Mouse (Mus musculus) midbrain, embryonic 15.5 days (tissue): Measurements from ENCODE around the gene Cyth1. TPM values are rescaled to one million over a fixed set of nuclear protein-coding genes. Genes with fewer than 3 reads are reported as not detected.

Experiments used
- ATAC-seq: fragments of 200-750 bp; cut with Nextera tagmentation; replicated peaks from 2 replicates; pipeline ENCODE4 v1.8.0; 2017; ENCODE audit warnings: moderate TSS enrichment
- H3K27ac ChIP-seq: fragments of 300-500 bp; sonication (generic); 2 replicates; pipeline ENCODE4 v1.5.1; 2015; ENCODE audit warnings: mild to moderate bottlenecking, inconsistent platforms
- H3K27me3 ChIP-seq: fragments of 300-500 bp; sonication (generic); replicated peaks from 2 replicates; pipeline ENCODE4 v1.6.1; 2015; ENCODE audit warnings: inconsistent platforms
- H3K36me3 ChIP-seq: fragments of 300-500 bp; sonication (generic); replicated peaks from 2 replicates; pipeline ENCODE4 v1.6.1; 2015; ENCODE audit warnings: inconsistent platforms
- H3K4me1 ChIP-seq: fragments of 300-500 bp; sonication (generic); 2 replicates; pipeline ENCODE4 v1.6.1; 2015; ENCODE audit warnings: inconsistent platforms
- H3K4me2 ChIP-seq: fragments of 300-500 bp; sonication (generic); 2 replicates; pipeline ENCODE4 v1.6.1; 2015; ENCODE audit warnings: inconsistent platforms, mild to moderate bottlenecking, moderate library complexity
- H3K4me3 ChIP-seq: fragments of 300-500 bp; sonication (generic); 2 replicates; pipeline ENCODE4 v1.5.1; 2015; ENCODE audit warnings: mild to moderate bottlenecking, inconsistent platforms
- H3K9ac ChIP-seq: fragments of 300-500 bp; sonication (generic); 2 replicates; pipeline ENCODE4 v1.6.1; 2015; ENCODE audit warnings: mild to moderate bottlenecking, inconsistent platforms
- H3K9me3 ChIP-seq: fragments of 300-500 bp; sonication (generic); 2 replicates; pipeline ENCODE4 v1.6.1; 2016; ENCODE audit warnings: inconsistent platforms
- WGBS: fragments of 180-500 bp; shearing (Covaris S2); methylation state at CpG from one replicate; pipeline ENCODE4 v1.1.7; 2015; ENCODE audit warnings: mixed read lengths; 5-methylcytosine and 5-hydroxymethylcytosine counted together
- polyA plus RNA-seq: library from polyadenylated mRNA; unstranded; fragments of >200 nt; fragmentation: Nextera tagmentation; extraction: Ambion mirVana; gene quantifications from 2 replicates; pipeline ENCODE4 v1.2.1, GENCODE M21; 2015

The Cyth1 gene
- polyA plus RNA-seq, 1 experiment from 2014 or later, result 30.2 TPM

GRCm38 (mm10) chr11:118275092-118275491 lies 26.7 kb upstream of the Cyth1 start:
- H3K27me3 ChIP-seq, result no peaks in the 10 kb centered on the region
- no peak overlapping the region for H3K9ac ChIP-seq
- no peak overlapping the region for H3K4me3 ChIP-seq
- no peak overlapping the region for H3K27ac ChIP-seq
- no peak overlapping the region for H3K4me2 ChIP-seq
- H3K36me3 ChIP-seq, result peaks cover 70% of the 10 kb centered on the region
- WGBS, result 96% methylated on average over 9 of the region's 9 CpGs
- no peaks in the 10 kb centered on the region for H3K4me1 ChIP-seq
- ATAC-seq, result no peak
- H3K9me3 ChIP-seq, result no peaks in the 10 kb centered on the region

GRCm38 (mm10) chr11:118269827-118270226 lies 21.4 kb upstream of the Cyth1 start:
- no peak overlapping the region for H3K4me3 ChIP-seq
- H3K9me3 ChIP-seq, result no peaks in the 10 kb centered on the region
- H3K27ac ChIP-seq, result no peak overlapping the region
- no peak overlapping the region for H3K4me2 ChIP-seq
- no peak overlapping the region for H3K9ac ChIP-seq
- H3K36me3 ChIP-seq, result peaks cover 63% of the 10 kb centered on the region
- H3K4me1 ChIP-seq, result no peaks in the 10 kb centered on the region
- no peaks in the 10 kb centered on the region for H3K27me3 ChIP-seq
- no peak for ATAC-seq
- 92% methylated on average over 3 of the region's 3 CpGs for WGBS

GRCm38 (mm10) chr11:118266666-118267046 lies 18.3 kb upstream of the Cyth1 start:
- ATAC-seq, result no peak
- H3K36me3 ChIP-seq, result peaks cover 68% of the 10 kb centered on the region
- H3K4me3 ChIP-seq, result no peak overlapping the region
- no peaks in the 10 kb centered on the region for H3K27me3 ChIP-seq
- no peak overlapping the region for H3K9ac ChIP-seq
- 94% methylated on average over 7 of the region's 7 CpGs for WGBS
- H3K27ac ChIP-seq, result no peak overlapping the region
- H3K4me1 ChIP-seq, result no peaks in the 10 kb centered on the region
- H3K9me3 ChIP-seq, result no peaks in the 10 kb centered on the region
- no peak overlapping the region for H3K4me2 ChIP-seq

- Histone ChIP-seq H3K4me1 (no peaks in the 10 kb centered on the region), H3K4me3 (no peak overlapping the region), H3K36me3 (peaks cover 64% of the 10 kb centered on the region), H3K27ac (no peak overlapping the region), H3K9ac (no peak overlapping the region), H3K4me2 (no peak overlapping the region), H3K27me3 (no peaks in the 10 kb centered on the region), H3K9me3 (no peaks in the 10 kb centered on the region)
- ATAC-seq, result no peak
- 92% methylated on average over 10 of the region's 10 CpGs for WGBS
Measured at GRCm38 (mm10) chr11:118266044-118266665, 17.8 kb upstream of the Cyth1 start.

GRCm38 (mm10) chr11:118265621-118266020 lies 17.2 kb upstream of the Cyth1 start:
- Histone ChIP-seq H3K9me3 (no peaks in the 10 kb centered on the region), H3K4me2 (no peak overlapping the region), H3K27me3 (no peaks in the 10 kb centered on the region), H3K4me3 (no peak overlapping the region), H3K9ac (no peak overlapping the region), H3K27ac (no peak overlapping the region), H3K36me3 (peaks cover 66% of the 10 kb centered on the region), H3K4me1 (no peaks in the 10 kb centered on the region)
- no peak for ATAC-seq
- WGBS, result 92% methylated on average over 11 of the region's 11 CpGs

- no peak overlapping the region for H3K4me3 ChIP-seq
- H3K27ac ChIP-seq, result no peak overlapping the region
- ATAC-seq, result no peak
- H3K27me3 ChIP-seq, result no peaks in the 10 kb centered on the region
- peaks cover 64% of the 10 kb centered on the region for H3K36me3 ChIP-seq
- H3K4me1 ChIP-seq, result no peaks in the 10 kb centered on the region
- WGBS, result 85% methylated on average over 5 of the region's 5 CpGs
- no peak overlapping the region for H3K9ac ChIP-seq
- H3K4me2 ChIP-seq, result no peak overlapping the region
- H3K9me3 ChIP-seq, result no peaks in the 10 kb centered on the region
Measured at GRCm38 (mm10) chr11:118263146-118263545, 14.8 kb upstream of the Cyth1 start.

GRCm38 (mm10) chr11:118260081-118260480 lies 11.7 kb upstream of the Cyth1 start:
- H3K9me3 ChIP-seq, result no peaks in the 10 kb centered on the region
- no peaks in the 10 kb centered on the region; the same call in 1 of the 2 replicates for H3K4me1 ChIP-seq
- WGBS, result 86% methylated on average over 8 of the region's 8 CpGs
- no peak overlapping the region for H3K4me2 ChIP-seq
- H3K27ac ChIP-seq, result no peak overlapping the region
- no peaks in the 10 kb centered on the region for H3K27me3 ChIP-seq
- no peak for ATAC-seq
- no peak overlapping the region for H3K9ac ChIP-seq
- H3K4me3 ChIP-seq, result no peak overlapping the region
- H3K36me3 ChIP-seq, result peaks cover 46% of the 10 kb centered on the region

GRCm38 (mm10) chr11:118259580-118259979 lies 11.2 kb upstream of the Cyth1 start:
- H3K4me2 ChIP-seq, result no peak overlapping the region
- H3K27me3 ChIP-seq, result no peaks in the 10 kb centered on the region
- peaks cover 42% of the 10 kb centered on the region for H3K36me3 ChIP-seq
- 97% methylated on average over 8 of the region's 8 CpGs for WGBS
- no peak for ATAC-seq
- H3K9ac ChIP-seq, result no peak overlapping the region
- H3K27ac ChIP-seq, result no peak overlapping the region
- peaks cover 3% of the 10 kb centered on the region; the same call in 1 of the 2 replicates for H3K4me1 ChIP-seq
- no peak overlapping the region for H3K4me3 ChIP-seq
- no peaks in the 10 kb centered on the region for H3K9me3 ChIP-seq

- Histone ChIP-seq H3K4me2 (no peak overlapping the region), H3K4me3 (no peak overlapping the region), H3K36me3 (peaks cover 23% of the 10 kb centered on the region), H3K27me3 (no peaks in the 10 kb centered on the region), H3K4me1 (peaks cover 14% of the 10 kb centered on the region), H3K9ac (no peak overlapping the region), H3K27ac (no peak overlapping the region), H3K9me3 (no peaks in the 10 kb centered on the region)
- 93% methylated on average over 7 of the region's 7 CpGs for WGBS
- ATAC-seq, result no peak
Measured at GRCm38 (mm10) chr11:118256371-118256770, 8.0 kb upstream of the Cyth1 start.

GRCm38 (mm10) chr11:118254159-118254951 lies 6.0 kb upstream of the Cyth1 start:
- Histone ChIP-seq H3K9ac (no peak overlapping the region), H3K36me3 (peaks cover 3% of the 10 kb centered on the region), H3K27me3 (no peaks in the 10 kb centered on the region), H3K27ac (peak overlapping the region; percentile 70), H3K9me3 (no peaks in the 10 kb centered on the region), H3K4me1 (peaks cover 14% of the 10 kb centered on the region), H3K4me2 (no peak overlapping the region), H3K4me3 (no peak overlapping the region)
- peak; percentile 62 for ATAC-seq
- 43% methylated on average over 15 of the region's 15 CpGs for WGBS

- no peaks in the 10 kb centered on the region; the same call in 1 of the 2 replicates for H3K36me3 ChIP-seq
- H3K4me1 ChIP-seq, result peaks cover 18% of the 10 kb centered on the region
- peak overlapping the region; percentile 70 for H3K27ac ChIP-seq
- ATAC-seq, result peak; percentile 15; the same call in 1 of the 2 replicates
- H3K9me3 ChIP-seq, result no peaks in the 10 kb centered on the region
- no peak overlapping the region for H3K4me3 ChIP-seq
- H3K4me2 ChIP-seq, result no peak overlapping the region
- H3K9ac ChIP-seq, result no peak overlapping the region
- WGBS, result 80% methylated on average over 7 of the region's 7 CpGs
- no peaks in the 10 kb centered on the region for H3K27me3 ChIP-seq
Measured at GRCm38 (mm10) chr11:118253447-118254158, 5.2 kb upstream of the Cyth1 start.

- peak overlapping the region; percentile 12; the same call in 1 of the 2 replicates for H3K9ac ChIP-seq
- H3K4me1 ChIP-seq, result peaks cover 24% of the 10 kb centered on the region
- no peaks in the 10 kb centered on the region for H3K9me3 ChIP-seq
- peak overlapping the region; percentile 71 for H3K4me2 ChIP-seq
- peak overlapping the region; percentile 62 for H3K4me3 ChIP-seq
- no peaks in the 10 kb centered on the region for H3K27me3 ChIP-seq
- 0% methylated on average over 5 of the region's 5 CpGs for whole genome bisulfite sequencing
- peak overlapping the region; percentile 64 for H3K27ac ChIP-seq
- ATAC-seq, result peak; percentile 7; the same call in 1 of the 2 replicates
- no peaks in the 10 kb centered on the region for H3K36me3 ChIP-seq
Measured at GRCm38 (mm10) chr11:118249012-118249383, 606 bp upstream of the Cyth1 start.
